Mouse (Mus musculus) testis, adult 2 months (tissue): Measurements from ENCODE around the gene A830031A19Rik. TPM values are rescaled to one million over a fixed set of nuclear protein-coding genes. Genes with fewer than 3 reads are reported as not detected.

Source experiments
- H3K27ac ChIP-seq: fragments of 200-500 bp; 2 replicates; pipeline ENCODE4 v1.5.1; 2012; ENCODE audit warnings: low read depth, low read length; ENCODE audit not compliant: control insufficient read depth, insufficient read depth
- H3K27me3 ChIP-seq: fragments of 200-500 bp; 2 replicates; pipeline ENCODE4 v1.6.1; 2012; ENCODE audit warnings: mild to moderate bottlenecking, low read length, moderate library complexity; ENCODE audit not compliant: control insufficient read depth, insufficient read depth
- H3K36me3 ChIP-seq: fragments of 200-500 bp; 2 replicates; pipeline ENCODE4 v1.6.1; 2012; ENCODE audit warnings: mild to moderate bottlenecking, low read length; ENCODE audit not compliant: control insufficient read depth, insufficient read depth
- H3K4me1 ChIP-seq: fragments of 200-500 bp; 2 replicates; pipeline ENCODE4 v1.6.1; 2012; ENCODE audit warnings: low read length; ENCODE audit not compliant: control insufficient read depth, insufficient read depth
- H3K4me3 ChIP-seq: fragments of 200-500 bp; 2 replicates; pipeline ENCODE4 v1.5.1; 2012; ENCODE audit warnings: low read depth, mild to moderate bottlenecking, low read length, moderate library complexity, mixed read lengths; ENCODE audit not compliant: control insufficient read depth
- CTCF ChIP-seq: fragments of 200-500 bp; IDR thresholded peaks from 2 replicates; pipeline ENCODE4 v1.5.1; 2012; ENCODE audit warnings: low read depth, mild to moderate bottlenecking, inconsistent platforms, low read length, moderate library complexity; ENCODE audit not compliant: control insufficient read depth, insufficient read depth, insufficient replicate concordance
- POLR2A ChIP-seq: fragments of 200-500 bp; IDR thresholded peaks from 2 replicates; pipeline ENCODE4 v1.6.1; 2012; ENCODE audit warnings: low read depth, mild to moderate bottlenecking, inconsistent platforms, low read length, moderate library complexity; ENCODE audit not compliant: control insufficient read depth
- polyA plus RNA-seq: library from polyadenylated mRNA; depleted of rRNA; stranded (reverse); fragments of >200 nt; gene quantifications from 2 replicates; pipeline ENCODE4 v1.2.3, GENCODE M21; 2012

The A830031A19Rik gene
- polyA plus RNA-seq, 1 experiment, result not detected

- Histone ChIP-seq H3K4me1 (0 out of 2 replicates have a peak, but pooled peaks cover 2% of the 10 kb centered on the region), H3K4me3 (no peak overlapping the region), H3K27ac (no peak overlapping the region), H3K36me3 (no peaks in the 10 kb centered on the region), H3K27me3 (no peaks in the 10 kb centered on the region)
- TF ChIP-seq POLR2A, result no peak
- TF ChIP-seq CTCF, result no peak
Measured at GRCm38 (mm10) chr11:24100449-24101070, 25.7 kb upstream of the A830031A19Rik start.

GRCm38 (mm10) chr11:24099886-24100293, 25.0 kb upstream of the A830031A19Rik start:
- TF ChIP-seq POLR2A, result no peak
- TF ChIP-seq CTCF, result no peak
- H3K4me1 ChIP-seq, result 0 out of 2 replicates have a peak, but pooled peaks cover 2% of the 10 kb centered on the region
- no peaks in the 10 kb centered on the region for H3K27me3 ChIP-seq
- no peak overlapping the region for H3K27ac ChIP-seq
- H3K36me3 ChIP-seq, result no peaks in the 10 kb centered on the region
- no peak overlapping the region for H3K4me3 ChIP-seq

GRCm38 (mm10) chr11:24099215-24099614, 24.4 kb upstream of the A830031A19Rik start:
- Histone ChIP-seq H3K36me3 (no peaks in the 10 kb centered on the region), H3K27ac (no peak overlapping the region), H3K4me1 (0 out of 2 replicates have a peak, but pooled peaks cover 2% of the 10 kb centered on the region), H3K27me3 (no peaks in the 10 kb centered on the region), H3K4me3 (no peak overlapping the region)
- TF ChIP-seq POLR2A (no peak), CTCF (no peak)

GRCm38 (mm10) chr11:24098662-24099061, 23.8 kb upstream of the A830031A19Rik start:
- H3K4me3 ChIP-seq, result no peak overlapping the region

GRCm38 (mm10) chr11:24098069-24098468, 23.2 kb upstream of the A830031A19Rik start:
- no peaks in the 10 kb centered on the region for H3K4me1 ChIP-seq
- no peak overlapping the region for H3K27ac ChIP-seq
- no peak for TF ChIP-seq POLR2A
- H3K4me3 ChIP-seq, result no peak overlapping the region
- no peaks in the 10 kb centered on the region for H3K27me3 ChIP-seq
- no peaks in the 10 kb centered on the region for H3K36me3 ChIP-seq

More at GRCm38 (mm10) chr11:24098662-24099061, 23.8 kb upstream of the A830031A19Rik start:
- TF ChIP-seq POLR2A (no peak), CTCF (no peak)
- Histone ChIP-seq H3K27ac (no peak overlapping the region), H3K4me1 (0 out of 2 replicates have a peak, but pooled peaks cover 2% of the 10 kb centered on the region), H3K27me3 (no peaks in the 10 kb centered on the region), H3K36me3 (no peaks in the 10 kb centered on the region)

GRCm38 (mm10) chr11:24097026-24097425, 22.2 kb upstream of the A830031A19Rik start:
- TF ChIP-seq CTCF (no peak), POLR2A (no peak)
- Histone ChIP-seq H3K27me3 (no peaks in the 10 kb centered on the region), H3K36me3 (no peaks in the 10 kb centered on the region), H3K4me3 (no peak overlapping the region), H3K27ac (no peak overlapping the region), H3K4me1 (no peaks in the 10 kb centered on the region)

- Histone ChIP-seq H3K36me3 (no peaks in the 10 kb centered on the region), H3K4me3 (no peak overlapping the region), H3K4me1 (no peaks in the 10 kb centered on the region), H3K27me3 (no peaks in the 10 kb centered on the region), H3K27ac (no peak overlapping the region)
- TF ChIP-seq CTCF, result no peak
- no peak for TF ChIP-seq POLR2A
Measured at GRCm38 (mm10) chr11:24096483-24096882, 21.6 kb upstream of the A830031A19Rik start.
